Mouse (Mus musculus) liver, embryonic 14.5 days (tissue): ENCODE results near the gene Slc9b1.

Source experiments
- CTCF ChIP-seq: IDR thresholded peaks from 2 replicates; pipeline ENCODE4 v1.5.1; 2016; ENCODE audit warnings: antibody characterized with exemption, low read depth, control low read depth
- EP300 ChIP-seq: IDR thresholded peaks from 2 replicates; pipeline ENCODE4 v1.6.1; 2016; ENCODE audit warnings: antibody characterized with exemption, low read depth

GRCm38 (mm10) chr3:135328560-135328959 is 19.3 kb upstream of the Slc9b1 start:
- no peak for TF ChIP-seq EP300
- TF ChIP-seq CTCF, result peak; percentile 76
